Mouse (Mus musculus) thymus, adult 2 months (tissue): ENCODE measurements at regions not wholly inside any gene's neighbourhood (a gene's known extent, or its start where the extent isn't known, plus 50 kb on each side); places are given as distances from the start of the nearest gene placed in this dataset.

Experiments
- DNase-seq: peaks from one replicate; pipeline ENCODE4 v3.0.0; 2021
- H3K27ac ChIP-seq: fragments of 200-500 bp; 2 replicates; pipeline ENCODE4 v1.5.1; 2012; ENCODE audit warnings: low read length, control low read depth; ENCODE audit not compliant: control insufficient read depth, insufficient read depth
- H3K27me3 ChIP-seq: fragments of 200-500 bp; 2 replicates; pipeline ENCODE4 v1.6.1; 2012; ENCODE audit warnings: mild to moderate bottlenecking, low read length, moderate library complexity, mixed read lengths; ENCODE audit not compliant: control insufficient read depth, insufficient read depth
- H3K36me3 ChIP-seq: fragments of 200-500 bp; 2 replicates; pipeline ENCODE4 v1.6.1; 2012; ENCODE audit warnings: mild to moderate bottlenecking, low read length, moderate library complexity; ENCODE audit not compliant: control insufficient read depth, insufficient read depth
- H3K4me1 ChIP-seq: fragments of 200-500 bp; replicated peaks from 2 replicates; pipeline ENCODE4 v1.6.1; 2012; ENCODE audit warnings: low read length; ENCODE audit not compliant: control insufficient read depth, insufficient read depth
- H3K4me3 ChIP-seq: fragments of 200-500 bp; 2 replicates; pipeline ENCODE4 v1.5.1; 2012; ENCODE audit warnings: mild to moderate bottlenecking, low read length, control low read depth, moderate library complexity; ENCODE audit not compliant: control insufficient read depth, insufficient read depth
- CTCF ChIP-seq: fragments of 200-500 bp; IDR thresholded peaks from 2 replicates; pipeline ENCODE4 v1.5.1; 2012; ENCODE audit warnings: mild to moderate bottlenecking, control low read depth, low read length, moderate library complexity, borderline replicate concordance; ENCODE audit not compliant: control insufficient read depth, poor library complexity, insufficient read depth; ENCODE audit errors: extremely low read depth
- POLR2A ChIP-seq: fragments of 200-500 bp; IDR thresholded peaks from 2 replicates; pipeline ENCODE4 v1.6.1; 2012; ENCODE audit warnings: mild to moderate bottlenecking, low read length, control low read depth, moderate library complexity; ENCODE audit not compliant: control insufficient read depth, poor library complexity, insufficient read depth; ENCODE audit errors: extremely low read depth
- WGBS: fragments of 180-500 bp; shearing (Covaris S2); methylation state at CpG from one replicate; pipeline ENCODE4 v1.1.7; 2018; 5-methylcytosine and 5-hydroxymethylcytosine counted together

GRCm38 (mm10) chr13:101019272-101019676 lies 186.0 kb upstream of the Slc30a5 start:
- WGBS, result 96% methylated on average over 7 of the region's 7 CpGs
- TF ChIP-seq CTCF (no peak), POLR2A (no peak)

GRCm38 (mm10) chr13:101017041-101017440 lies 183.8 kb upstream of the Slc30a5 start:
- Histone ChIP-seq H3K36me3 (no peaks in the 10 kb centered on the region), H3K4me1 (no peaks in the 10 kb centered on the region), H3K27me3 (no peaks in the 10 kb centered on the region), H3K27ac (no peak overlapping the region), H3K4me3 (no peak overlapping the region)
- DNase-seq, result no peak
- no peak for TF ChIP-seq POLR2A
- TF ChIP-seq CTCF, result no peak
- 79% methylated on average over 6 of the region's 6 CpGs for WGBS

More at GRCm38 (mm10) chr13:101019272-101019676, 186.0 kb upstream of the Slc30a5 start:
- H3K27ac ChIP-seq, result no peak overlapping the region
- DNase-seq, result no peak
- H3K27me3 ChIP-seq, result no peaks in the 10 kb centered on the region
- no peaks in the 10 kb centered on the region for H3K36me3 ChIP-seq
- H3K4me3 ChIP-seq, result no peak overlapping the region
- no peaks in the 10 kb centered on the region for H3K4me1 ChIP-seq

- no peaks in the 10 kb centered on the region for H3K36me3 ChIP-seq
- H3K27ac ChIP-seq, result no peak overlapping the region
- H3K4me1 ChIP-seq, result no peaks in the 10 kb centered on the region
- no peak overlapping the region for H3K4me3 ChIP-seq
- no peaks in the 10 kb centered on the region for H3K27me3 ChIP-seq
- DNase-seq, result no peak
- TF ChIP-seq POLR2A (no peak), CTCF (no peak)
- 88% methylated on average over 1 of the region's 1 CpGs for WGBS
Measured at GRCm38 (mm10) chr13:101016181-101016580, 183.0 kb upstream of the Slc30a5 start.

GRCm38 (mm10) chr13:101015435-101015834 lies 182.2 kb upstream of the Slc30a5 start:
- Histone ChIP-seq H3K27ac (no peak overlapping the region), H3K27me3 (no peaks in the 10 kb centered on the region), H3K4me1 (no peaks in the 10 kb centered on the region), H3K36me3 (no peaks in the 10 kb centered on the region), H3K4me3 (no peak overlapping the region)
- TF ChIP-seq POLR2A (no peak), CTCF (no peak)
- WGBS, result 92% methylated on average over 3 of the region's 3 CpGs
- DNase-seq, result no peak

- no peak overlapping the region for H3K4me3 ChIP-seq
- no peak overlapping the region for H3K27ac ChIP-seq
- no peak for DNase-seq
- H3K4me1 ChIP-seq, result no peaks in the 10 kb centered on the region
- no peak for TF ChIP-seq POLR2A
- TF ChIP-seq CTCF, result no peak
- no peaks in the 10 kb centered on the region for H3K27me3 ChIP-seq
- H3K36me3 ChIP-seq, result no peaks in the 10 kb centered on the region
- 96% methylated on average over 2 of the region's 2 CpGs for WGBS
Measured at GRCm38 (mm10) chr13:101013604-101014003, 180.4 kb upstream of the Slc30a5 start.

GRCm38 (mm10) chr13:100990646-100991045 lies 157.4 kb upstream of the Slc30a5 start:
- H3K36me3 ChIP-seq, result no peaks in the 10 kb centered on the region
- WGBS, result 95% methylated on average over 2 of the region's 2 CpGs
- no peak for DNase-seq
- no peaks in the 10 kb centered on the region for H3K27me3 ChIP-seq
- no peak overlapping the region for H3K27ac ChIP-seq
- TF ChIP-seq CTCF, result no peak
- no peak for TF ChIP-seq POLR2A
- no peaks in the 10 kb centered on the region for H3K4me1 ChIP-seq
- H3K4me3 ChIP-seq, result no peak overlapping the region
